10 mouse cellular contexts compared by ENCODE assay signal in genomic region chr2:35044956-35045355, GRCm38 (mm10). TPM values are rescaled to one million over a fixed set of nuclear protein-coding genes. Genes with fewer than 3 reads are reported as not detected.
DNase-seq lines count a peak whose midpoint lies in the region; ATAC-seq and TF ChIP-seq lines count a peak whose summit lies in the region.
"Had no signal": no experiment of that assay in that cellular context is flagged by ENCODE, and none has a peak within 500 bp of the region (broad histone marks: within the 10 kb centered on the region; RNA-seq: fewer than 3 reads in every experiment).

No protein-coding gene starts in this region.

- no peak overlapping the region for H3K9ac ChIP-seq in liver, adult 2 months (ENCODE audit: low read depth, low read length)
- no peak overlapping the region for H3K9ac ChIP-seq in liver, embryonic 12.5 days
- no peak overlapping the region for H3K9ac ChIP-seq in forebrain, embryonic 12.5 days
- H3K9ac ChIP-seq: hindbrain, embryonic 15.5 days had no signal

- ATAC-seq in liver, embryonic 12.5 days, result no peak
- ATAC-seq in common myeloid progenitor, adult 5-6 weeks (replicated peaks; ENCODE audit: low read depth, poor library complexity, severe bottlenecking), result peak; percentile 80; the same call in 1 of the 2 replicates
- ATAC-seq in forebrain, embryonic 12.5 days (ENCODE audit: low FRiP score), result no peak

- H3K79me2 ChIP-seq in liver, adult 2 months (ENCODE audit: control insufficient read depth, insufficient read depth, low read length), result no peaks in the 10 kb centered on the region; the same call in 1 of the 2 replicates

- H3K4me2 ChIP-seq in liver, embryonic 12.5 days, result no peak overlapping the region
- no peak overlapping the region for H3K4me2 ChIP-seq in forebrain, embryonic 12.5 days
- H3K4me2 ChIP-seq: hindbrain, embryonic 15.5 days had no signal

- TF ChIP-seq CTCF in liver, adult 2 months (IDR thresholded peaks at IDR 0.05; ENCODE audit: low read depth, low read length), result peak; percentile 60
- TF ChIP-seq CTCF in thymus, adult 2 months (IDR thresholded peaks at IDR 0.05; ENCODE audit: borderline replicate concordance, control insufficient read depth, extremely low read depth, insufficient read depth, low read length, poor library complexity), result no peak

- no peak for TF ChIP-seq POLR2A in liver, adult 2 months (IDR thresholded peaks at IDR 0.05; ENCODE audit: extremely low read depth, insufficient read depth, low read length)
- no peak for TF ChIP-seq POLR2A in thymus, adult 2 months (IDR thresholded peaks at IDR 0.05; ENCODE audit: control insufficient read depth, extremely low read depth, insufficient read depth, low read length, poor library complexity)

- no peaks in the 10 kb centered on the region for H3K27me3 ChIP-seq in liver, adult 2 months (ENCODE audit: control insufficient read depth, insufficient read depth, low read length)
- no peaks in the 10 kb centered on the region for H3K27me3 ChIP-seq in liver, embryonic 12.5 days (replicated peaks)
- no peaks in the 10 kb centered on the region for H3K27me3 ChIP-seq in thymus, adult 2 months (ENCODE audit: control insufficient read depth, insufficient read depth, low read length)
- no peaks in the 10 kb centered on the region for H3K27me3 ChIP-seq in forebrain, embryonic 12.5 days
- H3K27me3 ChIP-seq: hindbrain, embryonic 15.5 days had no signal

- no peak overlapping the region for H3K4me3 ChIP-seq in liver, adult 2 months (ENCODE audit: insufficient read depth, low read depth, low read length)
- H3K4me3 ChIP-seq in liver, embryonic 12.5 days, result no peak overlapping the region
- H3K4me3 ChIP-seq in thymus, adult 2 months (ENCODE audit: control insufficient read depth, insufficient read depth, low read length), result no peak overlapping the region
- H3K4me3 ChIP-seq in forebrain, embryonic 12.5 days (replicated peaks), result no peak overlapping the region
- H3K4me3 ChIP-seq: hindbrain, embryonic 15.5 days; myocyte had no signal

- WGBS in liver, adult 2 months, result 65% methylated on average over 2 of the region's 2 CpGs
- 64% methylated on average over 2 of the region's 2 CpGs for WGBS in liver, embryonic 12.5 days (ENCODE audit: insufficient replicate concordance)
- 68% methylated on average over 2 of the region's 2 CpGs for WGBS in thymus, adult 2 months
- WGBS in forebrain, embryonic 12.5 days, result 74% methylated on average over 2 of the region's 2 CpGs

- H3K36me3 ChIP-seq in liver, adult 2 months (ENCODE audit: control insufficient read depth, insufficient read depth, low read length), result peaks cover 48% of the 10 kb centered on the region
- no peaks in the 10 kb centered on the region for H3K36me3 ChIP-seq in liver, embryonic 12.5 days
- H3K36me3 ChIP-seq in thymus, adult 2 months (ENCODE audit: control insufficient read depth, insufficient read depth, low read length), result no peaks in the 10 kb centered on the region
- H3K36me3 ChIP-seq in forebrain, embryonic 12.5 days (replicated peaks), result no peaks in the 10 kb centered on the region
- H3K36me3 ChIP-seq: hindbrain, embryonic 15.5 days had no signal

- H3K27ac ChIP-seq in liver, adult 2 months (replicated peaks; ENCODE audit: insufficient read depth, low read depth, low read length), result no peak overlapping the region
- no peak overlapping the region for H3K27ac ChIP-seq in liver, embryonic 12.5 days
- H3K27ac ChIP-seq in thymus, adult 2 months (ENCODE audit: control insufficient read depth, insufficient read depth, low read length), result no peak overlapping the region
- no peak overlapping the region for H3K27ac ChIP-seq in forebrain, embryonic 12.5 days
- H3K27ac ChIP-seq: hindbrain, embryonic 15.5 days had no signal

- DNase-seq in cerebellum, adult 9-10 months, result peak; percentile 10
- no peak for DNase-seq in cerebellum, adult 9-11 months
- peak; percentile 55 for DNase-seq in liver, adult 2 months (ENCODE audit: extremely low read depth, low read depth, low spot score)
- DNase-seq in kidney, postnatal 25 days, result peak; percentile 45 to 48
- DNase-seq in thymus, adult 2 months, result peak; percentile 37

- H3K4me1 ChIP-seq in liver, adult 2 months (ENCODE audit: control insufficient read depth, insufficient read depth, low read length), result no peaks in the 10 kb centered on the region
- H3K4me1 ChIP-seq in liver, embryonic 12.5 days, result no peaks in the 10 kb centered on the region
- H3K4me1 ChIP-seq in thymus, adult 2 months (replicated peaks; ENCODE audit: control insufficient read depth, insufficient read depth, low read length), result no peaks in the 10 kb centered on the region
- H3K4me1 ChIP-seq in forebrain, embryonic 12.5 days, result no peaks in the 10 kb centered on the region
- H3K4me1 ChIP-seq: hindbrain, embryonic 15.5 days had no signal

- H3K9me3 ChIP-seq in liver, embryonic 12.5 days (replicated peaks), result no peaks in the 10 kb centered on the region
- H3K9me3 ChIP-seq in forebrain, embryonic 12.5 days, result 0 out of 2 replicates have a peak, but pooled peaks cover 6% of the 10 kb centered on the region
- H3K9me3 ChIP-seq: hindbrain, embryonic 15.5 days had no signal

RNA-seq across cellular contexts. Expression of gene Hc, which starts 16.3 kb away (rescaled TPM):
- total RNA-seq in liver, adult 2 months (2014; rRNA removed), result 567 and 594 TPM in 2 replicates
- 121 and 139 TPM in 2 replicates for polyA plus RNA-seq in liver, adult 2 months (2012; rRNA removed)
- polyA plus RNA-seq in liver, embryonic 12.5 days (2016; fragmentation: Nextera tagmentation; extraction: Ambion mirVana), result 14.2 and 16.0 TPM in 2 replicates
- total RNA-seq in common myeloid progenitor, adult 5-6 weeks (2017), result not detected in 2 replicates
- polyA plus RNA-seq in thymus, adult 2 months (2012; rRNA removed), result 0.15 and 0.26 TPM in 2 replicates
- 0.45 and 1.2 TPM in 2 replicates for polyA plus RNA-seq in forebrain, embryonic 12.5 days (2016; fragmentation: Nextera tagmentation; extraction: Ambion mirVana)
- polyA plus RNA-seq: myocyte had no signal

RNA-seq across cellular contexts. Expression of gene AI182371, which starts 56.4 kb away (rescaled TPM):
- 471 and 592 TPM in 2 replicates for total RNA-seq in liver, adult 2 months (2014; rRNA removed)
- polyA plus RNA-seq in liver, adult 2 months (2012; rRNA removed), result 124 and 129 TPM in 2 replicates
- 5.3 and 5.5 TPM in 2 replicates for polyA plus RNA-seq in liver, embryonic 12.5 days (2016; fragmentation: Nextera tagmentation; extraction: Ambion mirVana)
- 0.73 TPM in 1 of 2 replicates, not detected in the other for total RNA-seq in common myeloid progenitor, adult 5-6 weeks (2017)
- 0.39 and 0.62 TPM in 2 replicates for polyA plus RNA-seq in thymus, adult 2 months (2012; rRNA removed)
- polyA plus RNA-seq in forebrain, embryonic 12.5 days (2016; fragmentation: Nextera tagmentation; extraction: Ambion mirVana), result 0.22 and 0.98 TPM in 2 replicates

Comparison
In these comparisons a context has a peak if more than half of its experiments do, and no peak if none do; other contexts are left out.
1. RNA of gene AI182371, which starts 56.4 kb away (polyA plus RNA-seq): 124 to 129 TPM in liver, adult 2 months; 5.3 to 5.5 TPM in liver, embryonic 12.5 days, 0.22 to 0.98 TPM in forebrain, embryonic 12.5 days and 0.39 to 0.62 TPM in thymus, adult 2 months; every median in the first group is over 10 times any median in the second.